Mouse (Mus musculus) midbrain, embryonic 16.5 days (tissue): ENCODE measurements around the gene Vmn2r117. TPM values are rescaled to one million over a fixed set of nuclear protein-coding genes. Genes with fewer than 3 reads are reported as not detected.
"Not testable (repeated sequence)": the region's sequence is repeated elsewhere in the genome, so short reads cannot be mapped to it uniquely, and the experiment has no call there.

Source experiments
- ATAC-seq: fragments of 200-750 bp; cut with Nextera tagmentation; 2 replicates; pipeline ENCODE4 v1.8.0; 2017; ENCODE audit warnings: moderate TSS enrichment
- H3K27ac ChIP-seq: fragments of 300-500 bp; sonication (generic); 2 replicates; pipeline ENCODE4 v1.5.1; 2014; ENCODE audit warnings: mild to moderate bottlenecking, low read length, mixed read lengths
- H3K27me3 ChIP-seq: fragments of 300-500 bp; sonication (generic); 2 replicates; pipeline ENCODE4 v1.6.1; 2014; ENCODE audit warnings: low read depth, low read length, mixed read lengths; ENCODE audit not compliant: control insufficient read depth, insufficient read depth
- H3K36me3 ChIP-seq: fragments of 300-500 bp; sonication (generic); 2 replicates; pipeline ENCODE4 v1.6.1; 2014; ENCODE audit warnings: mild to moderate bottlenecking, low read length, moderate library complexity, mixed read lengths; ENCODE audit not compliant: control insufficient read depth, insufficient read depth
- H3K4me1 ChIP-seq: fragments of 300-500 bp; sonication (generic); 2 replicates; pipeline ENCODE4 v1.6.1; 2014; ENCODE audit warnings: mild to moderate bottlenecking, low read length, mixed read lengths; ENCODE audit not compliant: control insufficient read depth, insufficient read depth
- H3K4me2 ChIP-seq: fragments of 300-500 bp; sonication (generic); 2 replicates; pipeline ENCODE4 v1.6.1; 2014; ENCODE audit warnings: mild to moderate bottlenecking, low read length, mixed read lengths
- H3K4me3 ChIP-seq: fragments of 300-500 bp; sonication (generic); 2 replicates; pipeline ENCODE4 v1.5.1; 2014; ENCODE audit warnings: low read depth, mild to moderate bottlenecking, low read length, moderate library complexity, mixed read lengths
- H3K9ac ChIP-seq: fragments of 300-500 bp; sonication (generic); 2 replicates; pipeline ENCODE4 v1.6.1; 2014; ENCODE audit warnings: low read depth, low read length, mixed read lengths
- H3K9me3 ChIP-seq: fragments of 300-500 bp; sonication (generic); replicated peaks from 2 replicates; pipeline ENCODE4 v1.6.1; 2014; ENCODE audit warnings: mild to moderate bottlenecking, low read length, mixed read lengths; ENCODE audit not compliant: control insufficient read depth, poor library complexity, severe bottlenecking
- whole genome bisulfite sequencing: fragments of 180-500 bp; shearing (Covaris S2); extraction: QIAGEN DNeasy Blood & Tissue Kit; methylation state at CpG from one replicate; pipeline ENCODE4 v1.1.7; 2014; 5-methylcytosine and 5-hydroxymethylcytosine counted together
- polyA plus RNA-seq: library from polyadenylated mRNA; unstranded; fragments of >200 nt; fragmentation: Nextera tagmentation; extraction: Ambion mirVana; gene quantifications from 2 replicates; pipeline ENCODE4 v1.2.1, GENCODE M21; 2015

Gene Vmn2r117
- not detected in 2 replicates for polyA plus RNA-seq

DNA sequence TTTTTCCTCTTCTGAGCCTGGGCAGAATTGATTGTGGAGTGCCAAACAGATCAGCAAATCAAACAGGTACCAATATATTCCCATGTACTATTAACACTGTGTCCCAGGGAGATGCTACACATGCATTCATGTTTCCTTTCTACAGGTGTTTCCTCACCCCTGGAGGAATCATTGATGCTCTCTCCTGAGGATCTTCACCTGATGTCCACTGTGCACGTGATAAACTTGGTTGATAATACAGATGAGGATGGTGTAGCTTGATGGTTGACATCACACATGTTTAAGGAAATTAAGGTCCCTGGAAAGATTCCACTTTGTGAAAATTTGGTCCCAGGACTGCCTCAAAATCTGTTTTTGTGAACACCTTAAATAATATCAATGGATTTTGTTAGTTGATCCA is at the start of gene Vmn2r117:
Gene Vmn2r117, minus strand, starts transcription at position 101 of the 400 bp plus-strand sequence.
- not testable (repeated sequence) for H3K4me2 ChIP-seq, ATAC-seq, H3K36me3 ChIP-seq, H3K27ac ChIP-seq, H3K27me3 ChIP-seq, H3K9me3 ChIP-seq, H3K4me1 ChIP-seq, H3K9ac ChIP-seq, H3K4me3 ChIP-seq
- 48% methylated on average over 1 of the region's 1 CpGs for WGBS

DNA sequence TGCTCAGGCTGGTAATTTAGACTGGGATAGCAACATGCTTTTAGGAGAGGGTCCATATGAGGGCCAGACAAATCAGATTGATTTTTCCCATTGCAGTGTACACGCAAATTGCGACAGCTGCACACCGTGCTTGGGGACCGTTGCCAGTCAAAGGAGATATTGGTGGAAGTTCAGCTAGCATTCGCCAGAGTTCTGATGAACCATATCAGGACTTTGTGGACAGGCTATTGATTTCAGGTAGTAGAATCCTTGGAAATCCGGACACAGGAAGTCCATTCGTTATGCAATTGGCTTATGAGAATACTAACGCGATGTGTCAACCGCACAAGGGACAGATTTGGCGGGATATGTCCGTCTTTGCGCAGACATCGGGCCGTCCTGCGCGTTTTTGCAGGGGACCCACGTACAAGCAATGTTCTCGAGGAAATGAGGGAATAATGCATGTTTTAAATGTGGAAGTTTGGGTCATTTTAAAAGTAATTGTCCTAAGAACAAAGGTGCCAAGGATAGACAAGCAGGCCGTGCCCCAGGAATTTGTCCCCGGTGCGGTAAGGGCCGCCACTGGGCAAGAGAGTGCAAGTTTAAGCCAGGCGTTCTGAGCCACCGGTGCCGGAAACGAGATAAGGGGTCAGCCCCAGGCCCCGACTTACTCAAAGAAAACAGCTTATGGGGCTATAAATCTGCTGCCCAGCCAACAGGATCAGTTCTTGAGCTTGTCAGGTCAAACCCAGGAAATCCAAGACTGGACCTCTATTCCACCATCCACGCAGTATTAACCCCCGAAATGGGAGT is 43.6 kb upstream of the Vmn2r117 start:
- ATAC-seq, H3K4me1 ChIP-seq, H3K9me3 ChIP-seq, H3K36me3 ChIP-seq, H3K27ac ChIP-seq, H3K4me2 ChIP-seq, H3K9ac ChIP-seq, H3K4me3 ChIP-seq, H3K27me3 ChIP-seq: not testable (repeated sequence)
- 77% methylated on average over 30 of the region's 30 CpGs for WGBS

DNA sequence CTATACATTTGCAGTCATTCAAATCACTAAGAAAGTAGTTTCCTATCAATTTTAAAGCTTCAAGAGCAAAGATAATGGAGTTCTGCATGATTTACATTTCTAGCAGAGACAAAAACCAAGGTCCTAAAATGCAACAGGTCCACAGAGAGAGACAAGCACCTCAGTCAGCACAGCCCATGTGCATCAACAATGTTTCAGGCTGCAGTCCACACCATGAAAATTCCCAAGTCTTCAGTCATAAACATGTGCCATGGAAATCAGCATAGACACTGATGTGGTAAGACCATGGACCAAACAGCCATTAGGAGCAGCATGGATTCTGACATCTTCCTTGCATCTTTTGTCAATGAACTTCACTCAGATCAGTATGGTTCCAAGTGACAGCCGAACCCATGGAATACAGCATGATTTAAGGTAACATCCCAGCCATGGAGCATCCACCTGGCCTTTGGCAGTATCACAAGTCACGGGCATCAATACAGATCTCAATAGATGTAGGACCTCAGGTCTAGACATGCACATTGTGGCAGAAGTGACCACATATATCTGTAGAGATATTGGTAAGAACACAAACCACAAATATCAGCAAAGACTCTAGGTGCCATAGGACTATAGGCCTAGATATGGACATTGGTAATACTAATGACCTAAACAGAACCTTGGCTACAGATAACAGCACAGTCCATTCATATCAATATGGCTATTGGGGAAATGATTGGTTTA is 39.4 kb upstream of the Vmn2r117 start:
- Histone ChIP-seq H3K4me2 (no peak overlapping the region), H3K27ac (no peak overlapping the region), H3K4me1 (no peaks in the 10 kb centered on the region), H3K4me3 (no peak overlapping the region), H3K9me3 (peaks cover 3% of the 10 kb centered on the region), H3K9ac (no peak overlapping the region), H3K36me3 (no peaks in the 10 kb centered on the region), H3K27me3 (no peaks in the 10 kb centered on the region)
- no peak for ATAC-seq
- 72% methylated on average over 2 of the region's 2 CpGs for WGBS

DNA sequence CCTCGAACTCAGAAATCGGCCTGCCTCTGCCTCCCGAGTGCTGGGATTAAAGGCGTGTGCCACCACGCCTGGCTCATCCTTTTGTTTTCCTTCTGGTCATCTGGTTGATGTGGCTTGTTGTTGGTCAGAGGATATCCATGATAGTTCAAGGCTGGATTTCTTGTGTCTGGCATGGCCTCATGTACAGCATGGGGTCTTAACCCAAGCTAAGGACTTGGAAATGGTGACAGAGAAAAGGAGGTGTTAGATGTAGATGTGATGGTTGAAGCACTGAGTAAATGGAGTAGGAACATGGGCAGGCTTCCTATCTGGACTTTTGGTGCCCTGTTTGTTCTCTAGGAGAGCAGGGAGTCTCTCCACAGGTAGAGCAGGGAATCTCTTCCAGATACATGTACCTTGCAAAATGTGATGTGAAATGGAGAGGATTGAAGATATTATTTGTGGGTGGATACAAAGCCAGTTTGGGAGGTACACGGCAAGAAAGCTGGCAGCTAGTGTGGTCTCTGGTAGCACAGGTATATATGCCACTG is 46.3 kb downstream of the Vmn2r117 start:
- 75% methylated on average over 6 of the region's 6 CpGs for WGBS
- H3K4me1 ChIP-seq: no peaks in the 10 kb centered on the region
- H3K27ac ChIP-seq: no peak overlapping the region
- H3K27me3 ChIP-seq: no peaks in the 10 kb centered on the region
- no peaks in the 10 kb centered on the region for H3K36me3 ChIP-seq
- no peak overlapping the region for H3K4me2 ChIP-seq
- H3K9ac ChIP-seq: no peak overlapping the region
- no peak for ATAC-seq
- no peak overlapping the region for H3K4me3 ChIP-seq
- H3K9me3 ChIP-seq: peaks cover 6% of the 10 kb centered on the region

Other genes with a start within 250 kb of the Vmn2r117 start
- not detected in 2 replicates for gene Vmn2r114, start 167.2 kb downstream of the Vmn2r117 start, polyA plus RNA-seq
- not detected in 2 replicates for gene Vmn2r115, start 136.0 kb downstream of the Vmn2r117 start, polyA plus RNA-seq
- gene Vmn2r116, start 95.1 kb downstream of the Vmn2r117 start, polyA plus RNA-seq: not detected in 2 replicates
- gene Zfp213, start 84.5 kb upstream of the Vmn2r117 start, polyA plus RNA-seq: 16.0 and 17.9 TPM in 2 replicates
- 28.4 and 29.4 TPM in 2 replicates for gene Zfp13, start 119.8 kb upstream of the Vmn2r117 start, polyA plus RNA-seq
- not detected in 2 replicates for gene Zscan10, start 121.2 kb upstream of the Vmn2r117 start, polyA plus RNA-seq
- gene Mmp25, start 165.6 kb upstream of the Vmn2r117 start, polyA plus RNA-seq: 0.94 and 1.6 TPM in 2 replicates
- 0.15 TPM in 1 of 2 replicates, not detected in the other for gene Bicdl2, start 180.8 kb upstream of the Vmn2r117 start, polyA plus RNA-seq
- gene Hcfc1r1, start 193.9 kb upstream of the Vmn2r117 start, polyA plus RNA-seq: 129 and 137 TPM in 2 replicates
- gene Thoc6, start 194.2 kb upstream of the Vmn2r117 start, polyA plus RNA-seq: 34.4 and 36.0 TPM in 2 replicates
- gene Tnfrsf12a, start 197.8 kb upstream of the Vmn2r117 start, polyA plus RNA-seq: 2.5 and 2.6 TPM in 2 replicates
- 0.52 and 1.2 TPM in 2 replicates for gene Cldn6, start 199.6 kb upstream of the Vmn2r117 start, polyA plus RNA-seq
- 0.62 and 0.67 TPM in 2 replicates for gene Cldn9, start 204.3 kb upstream of the Vmn2r117 start, polyA plus RNA-seq
- 0.07 and 0.19 TPM in 2 replicates for gene 1520401A03Rik, start 243.1 kb upstream of the Vmn2r117 start, polyA plus RNA-seq
- 17.9 and 19.7 TPM in 2 replicates for gene Pkmyt1, start 246.6 kb upstream of the Vmn2r117 start, polyA plus RNA-seq